Mouse (Mus musculus) hindbrain, embryonic 16.5 days (tissue): ENCODE measurements around the gene Tjp1. TPM values are rescaled to one million over a fixed set of nuclear protein-coding genes. Genes with fewer than 3 reads are reported as not detected.

Experiments used
- ATAC-seq: fragments of 200-750 bp; cut with Nextera tagmentation; 2 replicates; pipeline ENCODE4 v1.8.0; 2017; ENCODE audit warnings: moderate TSS enrichment, moderate library complexity
- H3K27ac ChIP-seq: fragments of 300-500 bp; sonication (generic); 2 replicates; pipeline ENCODE4 v1.5.1; 2014; ENCODE audit warnings: low read depth, mild to moderate bottlenecking, control low read depth, low read length, moderate library complexity
- H3K27me3 ChIP-seq: fragments of 300-500 bp; sonication (generic); replicated peaks from 2 replicates; pipeline ENCODE4 v1.6.1; 2014; ENCODE audit warnings: low read length; ENCODE audit not compliant: control insufficient read depth, insufficient read depth
- H3K36me3 ChIP-seq: fragments of 300-500 bp; sonication (generic); 2 replicates; pipeline ENCODE4 v1.6.1; 2014; ENCODE audit warnings: mild to moderate bottlenecking, low read length, moderate library complexity, mixed read lengths; ENCODE audit not compliant: control insufficient read depth, insufficient read depth
- H3K4me1 ChIP-seq: fragments of 300-500 bp; sonication (generic); 2 replicates; pipeline ENCODE4 v1.6.1; 2014; ENCODE audit warnings: low read depth, low read length; ENCODE audit not compliant: control insufficient read depth, insufficient read depth
- H3K4me2 ChIP-seq: fragments of 300-500 bp; sonication (generic); 2 replicates; pipeline ENCODE4 v1.6.1; 2014; ENCODE audit warnings: mild to moderate bottlenecking, low read length, control low read depth, moderate library complexity
- H3K4me3 ChIP-seq: fragments of 300-500 bp; sonication (generic); 2 replicates; pipeline ENCODE4 v1.5.1; 2014; ENCODE audit warnings: mild to moderate bottlenecking, low read length, control low read depth, moderate library complexity
- H3K9ac ChIP-seq: fragments of 300-500 bp; sonication (generic); 2 replicates; pipeline ENCODE4 v1.6.1; 2014; ENCODE audit warnings: low read depth, mild to moderate bottlenecking, control low read depth, low read length, moderate library complexity
- H3K9me3 ChIP-seq: fragments of 300-500 bp; sonication (generic); 2 replicates; pipeline ENCODE4 v1.6.1; 2014; ENCODE audit warnings: mild to moderate bottlenecking, low read length, moderate library complexity; ENCODE audit not compliant: control insufficient read depth
- WGBS: fragments of 180-500 bp; shearing (Covaris S2); extraction: QIAGEN DNeasy Blood & Tissue Kit; methylation state at CpG from one replicate; pipeline ENCODE4 v1.1.7; 2014; 5-methylcytosine and 5-hydroxymethylcytosine counted together
- polyA plus RNA-seq: library from polyadenylated mRNA; unstranded; fragments of >200 nt; fragmentation: Nextera tagmentation; extraction: Ambion mirVana; gene quantifications from 2 replicates; pipeline ENCODE4 v1.2.1, GENCODE M21; 2015

The Tjp1 gene
- polyA plus RNA-seq, 1 experiment from 2014 or later = 24.5 TPM

DNA sequence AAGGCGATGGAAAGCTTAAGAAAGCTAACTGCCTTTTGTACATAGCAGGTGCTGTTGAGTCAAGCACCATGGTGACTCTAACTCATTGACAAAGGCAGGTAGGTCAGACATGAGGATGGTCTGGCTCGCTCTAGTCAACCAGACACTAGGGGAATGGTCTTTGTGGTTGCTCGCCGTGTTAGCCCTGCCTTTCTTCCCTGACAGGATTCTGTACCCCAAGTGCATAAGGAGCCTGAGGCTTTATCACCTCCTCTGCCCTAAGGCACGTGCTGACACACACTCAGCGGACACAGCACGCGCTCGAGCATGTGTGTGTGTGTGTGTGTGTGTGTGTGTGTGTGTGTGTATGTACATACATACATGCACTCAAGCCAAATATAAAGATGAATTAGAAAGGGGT is 146.9 kb downstream of the Tjp1 start:
- Histone ChIP-seq H3K4me2 (no peak overlapping the region), H3K9ac (no peak overlapping the region), H3K36me3 (no peaks in the 10 kb centered on the region), H3K27ac (no peak overlapping the region), H3K4me1 (no peaks in the 10 kb centered on the region), H3K27me3 (no peaks in the 10 kb centered on the region), H3K9me3 (no peaks in the 10 kb centered on the region), H3K4me3 (no peak overlapping the region)
- WGBS = 88% methylated on average over 9 of the region's 9 CpGs
- no peak for ATAC-seq

DNA sequence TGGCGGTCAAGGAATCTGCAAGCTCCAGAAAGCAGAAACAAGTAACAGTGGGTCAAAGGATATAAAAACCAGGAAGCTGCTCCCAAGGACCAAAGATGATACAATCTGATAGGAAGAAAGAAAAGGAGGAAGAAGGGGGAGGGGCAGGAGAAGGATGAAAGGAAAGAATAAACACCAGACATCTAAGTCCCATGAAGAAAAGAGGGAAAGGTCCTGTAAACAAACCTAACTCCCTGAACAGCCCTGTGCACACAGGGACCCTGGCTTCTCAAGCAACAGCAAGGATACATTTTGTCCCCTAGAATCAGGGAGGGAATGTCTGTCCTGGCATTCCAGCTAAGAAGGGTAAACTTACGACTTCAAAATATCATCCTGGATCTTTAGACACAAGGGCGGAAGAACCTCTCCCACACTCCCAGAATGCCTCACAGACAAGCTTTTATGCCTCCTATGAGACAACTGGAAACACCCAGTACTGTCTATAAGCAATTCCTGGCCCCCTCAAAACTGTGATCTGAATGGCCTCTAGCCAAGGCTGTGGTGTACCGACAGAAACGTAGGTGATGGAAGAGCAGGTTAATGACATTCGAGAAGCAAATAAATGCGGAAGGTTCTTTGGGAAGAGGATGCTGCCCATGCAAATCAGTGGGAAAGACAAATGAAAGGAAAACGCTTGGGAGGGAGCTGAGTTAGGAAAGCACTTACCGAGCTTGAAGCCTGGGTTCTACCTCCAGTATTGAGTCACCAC is 148.6 kb downstream of the Tjp1 start:
- no peaks in the 10 kb centered on the region for H3K36me3 ChIP-seq
- 64% methylated on average over 9 of the region's 9 CpGs for WGBS
- no peak overlapping the region for H3K4me3 ChIP-seq
- H3K4me1 ChIP-seq = no peaks in the 10 kb centered on the region
- H3K27me3 ChIP-seq = no peaks in the 10 kb centered on the region
- no peak overlapping the region for H3K27ac ChIP-seq
- no peaks in the 10 kb centered on the region for H3K9me3 ChIP-seq
- no peak overlapping the region for H3K4me2 ChIP-seq
- ATAC-seq = no peak
- no peak overlapping the region for H3K9ac ChIP-seq

DNA sequence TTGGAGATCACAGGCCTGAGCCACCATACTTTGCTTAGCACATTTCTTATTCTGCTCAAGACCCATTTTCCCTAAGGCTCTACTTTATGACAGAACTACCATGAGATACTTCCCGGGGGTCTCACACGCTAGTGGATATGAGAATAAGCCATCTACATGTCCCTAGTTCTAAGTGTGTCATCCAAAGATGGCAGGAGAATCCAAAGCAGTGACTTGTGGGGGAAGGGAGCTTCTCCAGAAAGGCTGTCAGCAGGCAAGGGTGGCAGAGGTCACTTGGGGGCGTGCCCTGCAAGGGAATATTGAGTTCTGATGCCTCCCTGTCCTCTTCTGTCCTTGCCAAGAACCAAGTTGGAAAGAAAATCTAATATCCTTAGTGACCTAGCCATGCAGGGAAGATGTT is 150.1 kb downstream of the Tjp1 start:
- H3K4me2 ChIP-seq = no peak overlapping the region
- H3K4me3 ChIP-seq = no peak overlapping the region
- no peaks in the 10 kb centered on the region for H3K9me3 ChIP-seq
- no peak overlapping the region for H3K9ac ChIP-seq
- no peak for ATAC-seq
- no peaks in the 10 kb centered on the region for H3K27me3 ChIP-seq
- H3K27ac ChIP-seq = no peak overlapping the region
- no peaks in the 10 kb centered on the region for H3K4me1 ChIP-seq
- 88% methylated on average over 3 of the region's 3 CpGs for WGBS
- H3K36me3 ChIP-seq = no peaks in the 10 kb centered on the region

DNA sequence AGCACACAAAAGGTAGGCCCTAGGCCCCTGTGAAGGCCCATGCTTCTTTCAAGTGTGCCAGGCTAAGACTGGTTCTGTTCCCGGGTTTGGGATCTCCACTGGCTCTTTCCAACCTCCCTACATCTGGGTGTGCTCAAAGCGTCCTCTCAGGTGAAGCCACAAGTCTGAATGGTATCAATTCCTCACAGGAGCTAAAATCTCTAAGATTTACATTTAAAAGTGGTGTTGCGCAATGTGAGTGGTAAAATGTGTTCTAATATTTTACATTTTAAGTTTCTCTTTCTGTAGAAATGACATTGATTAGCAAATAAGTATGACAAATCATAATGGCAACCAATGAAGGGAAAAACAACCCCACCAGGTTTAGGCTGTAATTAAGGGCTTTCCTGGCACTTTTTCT is 152.0 kb downstream of the Tjp1 start:
- ATAC-seq = no peak
- Histone ChIP-seq H3K9ac (no peak overlapping the region), H3K36me3 (no peaks in the 10 kb centered on the region), H3K27me3 (no peaks in the 10 kb centered on the region), H3K9me3 (no peaks in the 10 kb centered on the region), H3K4me3 (no peak overlapping the region), H3K4me2 (no peak overlapping the region), H3K27ac (peak overlapping the region; percentile 51; the same call in 1 of the 2 replicates), H3K4me1 (no peaks in the 10 kb centered on the region)
- WGBS = 87% methylated on average over 3 of the region's 3 CpGs

DNA sequence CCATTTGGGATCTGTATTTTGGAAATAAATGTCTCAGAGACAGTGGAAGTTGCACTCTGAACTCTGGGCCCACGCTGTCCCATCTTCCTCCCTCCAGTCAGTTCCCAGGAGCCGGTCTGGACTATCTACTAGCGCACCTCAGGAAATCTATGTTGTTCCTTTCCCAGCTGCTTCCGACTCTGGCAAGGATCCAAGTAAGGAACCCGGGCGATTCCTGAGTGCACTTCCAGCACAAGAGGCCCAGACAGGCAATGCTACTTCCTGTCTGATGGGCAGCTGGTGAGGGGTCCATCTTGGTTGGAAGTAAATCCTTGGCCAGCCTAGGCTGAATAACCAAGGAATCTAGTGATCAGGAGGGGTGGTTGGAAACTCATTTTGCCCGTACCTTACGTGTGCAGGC is 152.4 kb downstream of the Tjp1 start:
- H3K4me3 ChIP-seq = no peak overlapping the region
- no peak overlapping the region for H3K9ac ChIP-seq
- no peaks in the 10 kb centered on the region for H3K9me3 ChIP-seq
- H3K27me3 ChIP-seq = no peaks in the 10 kb centered on the region
- H3K4me2 ChIP-seq = no peak overlapping the region
- WGBS = 69% methylated on average over 8 of the region's 8 CpGs
- ATAC-seq = no peak
- H3K4me1 ChIP-seq = no peaks in the 10 kb centered on the region
- H3K36me3 ChIP-seq = no peaks in the 10 kb centered on the region
- H3K27ac ChIP-seq = peak overlapping the region; percentile 51; the same call in 1 of the 2 replicates

DNA sequence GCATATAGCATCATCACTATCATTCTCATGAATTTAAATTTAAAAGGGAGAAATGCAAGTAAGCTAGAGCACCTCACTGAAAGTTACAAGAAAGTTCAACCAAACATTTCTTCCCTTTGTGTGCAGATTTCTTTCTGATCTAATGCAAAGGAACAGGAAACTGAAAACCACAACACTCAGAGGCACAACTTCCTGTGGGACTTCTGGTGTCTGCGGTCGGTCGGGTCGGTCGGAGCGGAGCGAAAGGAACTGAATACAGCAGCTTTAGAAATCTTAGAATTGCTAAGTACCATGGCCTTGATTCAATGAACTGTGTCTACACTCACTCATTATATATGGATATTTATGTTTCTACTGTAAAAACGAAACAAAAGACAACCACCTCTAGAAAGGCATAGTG is 154.2 kb downstream of the Tjp1 start:
- no peaks in the 10 kb centered on the region for H3K27me3 ChIP-seq
- no peaks in the 10 kb centered on the region for H3K9me3 ChIP-seq
- no peak for ATAC-seq
- H3K27ac ChIP-seq = no peak overlapping the region
- H3K4me2 ChIP-seq = no peak overlapping the region
- no peaks in the 10 kb centered on the region for H3K36me3 ChIP-seq
- WGBS = 78% methylated on average over 8 of the region's 8 CpGs
- no peak overlapping the region for H3K9ac ChIP-seq
- H3K4me3 ChIP-seq = no peak overlapping the region
- H3K4me1 ChIP-seq = no peaks in the 10 kb centered on the region; the same call in none of the 2 replicates

DNA sequence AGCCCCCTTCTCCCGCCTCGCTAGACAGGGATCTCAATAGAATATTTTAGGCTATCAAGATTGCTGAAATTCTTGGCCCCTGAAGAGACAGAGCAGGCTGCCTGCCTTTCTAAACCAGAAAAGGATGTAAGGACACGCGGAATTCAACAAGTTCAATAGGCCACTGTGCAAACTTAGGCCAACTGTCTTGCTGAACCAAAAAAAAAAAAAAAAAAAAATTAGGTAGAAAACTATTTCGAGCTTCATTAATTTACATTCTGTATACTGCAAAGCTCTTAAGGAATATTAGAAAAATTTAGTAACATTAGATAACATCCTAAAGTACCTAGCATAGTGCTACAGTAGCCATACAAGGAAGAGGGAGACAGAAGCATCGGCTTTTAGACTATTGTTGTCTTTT is 155.8 kb downstream of the Tjp1 start:
- Histone ChIP-seq H3K4me2 (peak overlapping the region; percentile 65), H3K9ac (peak overlapping the region; percentile 72; the same call in 1 of the 2 replicates), H3K4me3 (no peak overlapping the region), H3K36me3 (no peaks in the 10 kb centered on the region), H3K27me3 (no peaks in the 10 kb centered on the region), H3K27ac (peak overlapping the region; percentile 89; the same call in 1 of the 2 replicates), H3K9me3 (no peaks in the 10 kb centered on the region), H3K4me1 (no peaks in the 10 kb centered on the region; the same call in none of the 2 replicates)
- 44% methylated on average over 6 of the region's 6 CpGs for WGBS
- ATAC-seq = no peak

DNA sequence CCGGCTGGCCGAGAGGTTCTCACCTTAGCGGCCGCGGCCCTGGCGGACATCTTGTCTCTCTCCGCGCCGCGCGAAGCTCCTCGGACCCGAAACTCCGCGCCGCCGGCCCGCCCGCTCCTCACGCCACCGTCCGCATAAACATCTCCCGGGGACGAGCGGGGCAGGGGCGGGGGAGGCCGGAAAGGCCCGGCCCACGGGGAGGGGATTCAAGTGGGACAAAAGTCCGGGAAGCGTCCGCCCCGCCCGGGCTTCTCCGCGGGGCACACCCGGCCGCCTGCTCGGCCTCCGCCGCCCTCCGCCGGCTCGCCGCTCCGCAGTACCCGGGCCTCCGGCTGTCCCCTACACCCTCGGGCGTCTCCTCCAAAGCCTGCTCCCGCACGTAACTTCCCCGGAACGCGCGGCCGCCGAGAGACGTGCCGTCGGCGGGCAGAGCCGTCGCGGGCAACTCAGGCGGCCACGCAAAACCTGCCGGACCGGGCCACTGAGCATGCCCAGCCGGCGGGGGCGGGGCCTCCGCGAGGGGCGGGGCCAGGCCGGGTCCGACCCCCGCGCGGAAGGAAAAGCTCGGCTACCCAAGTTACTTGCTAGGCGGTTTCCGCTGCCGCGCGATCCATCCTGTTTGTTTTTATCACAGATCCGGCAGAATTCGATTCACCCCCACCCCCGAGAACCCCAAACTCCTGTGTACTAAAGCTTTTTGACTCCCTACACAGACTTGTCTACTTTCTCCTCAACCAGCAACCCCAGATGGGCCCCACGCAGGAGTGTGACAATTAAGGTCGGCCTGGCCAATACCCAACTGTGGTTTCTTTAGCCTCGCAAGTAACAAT is 156.6 kb downstream of the Tjp1 start:
- peak; percentile 95 for ATAC-seq
- H3K4me2 ChIP-seq = peak overlapping the region; percentile 65
- WGBS = under 1% methylated on average over 68 of the region's 92 CpGs

DNA sequence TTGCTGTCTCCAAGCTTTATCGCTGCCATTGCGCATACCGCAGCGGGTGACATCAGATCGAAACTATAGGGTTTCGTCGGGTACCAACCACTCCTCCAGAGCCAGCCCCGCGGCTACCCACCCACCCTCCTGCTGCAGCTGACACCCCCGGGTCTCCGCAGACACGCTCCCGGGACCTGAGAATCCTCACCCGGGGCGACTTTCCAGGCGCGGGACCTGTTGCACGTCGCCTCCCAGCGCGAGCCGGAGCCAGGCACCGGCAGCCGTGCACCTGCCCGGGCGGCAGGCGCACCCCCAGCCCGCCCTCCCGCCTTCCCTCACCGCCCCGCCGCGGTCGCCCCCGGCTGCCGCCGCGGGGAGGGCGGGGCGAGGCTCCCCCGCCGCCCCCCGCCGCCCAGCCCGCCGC is 157.2 kb downstream of the Tjp1 start:
- H3K4me2 ChIP-seq = peak overlapping the region; percentile 65
- ATAC-seq = peak; percentile 40
- peak overlapping the region; percentile 89 for H3K27ac ChIP-seq
- no peaks in the 10 kb centered on the region for H3K27me3 ChIP-seq
- no peaks in the 10 kb centered on the region for H3K36me3 ChIP-seq
- 1% methylated on average over 23 of the region's 46 CpGs for WGBS
- no peaks in the 10 kb centered on the region; the same call in none of the 2 replicates for H3K4me1 ChIP-seq
- peak overlapping the region; percentile 78 for H3K4me3 ChIP-seq
- H3K9ac ChIP-seq = peak overlapping the region; percentile 72
- no peaks in the 10 kb centered on the region for H3K9me3 ChIP-seq

More for the DNA sequence above, 156.6 kb downstream of the Tjp1 start:
- Histone ChIP-seq H3K36me3 (no peaks in the 10 kb centered on the region), H3K4me1 (no peaks in the 10 kb centered on the region; the same call in none of the 2 replicates), H3K4me3 (peak overlapping the region; percentile 78), H3K27me3 (no peaks in the 10 kb centered on the region), H3K27ac (peak overlapping the region; percentile 89), H3K9ac (peak overlapping the region; percentile 72), H3K9me3 (no peaks in the 10 kb centered on the region)
